Mouse (Mus musculus) kidney, adult 2 months (tissue): Measurements from ENCODE around the gene Ajm1.

ENCODE experiments used
- CTCF ChIP-seq: fragments of 200-500 bp; conservative IDR thresholded peaks from 2 replicates; pipeline ENCODE4 v1.5.1; 2011; ENCODE audit warnings: low read depth, mild to moderate bottlenecking, control low read depth, low read length, moderate library complexity, mixed read lengths; ENCODE audit not compliant: insufficient read depth, insufficient read length
- POLR2A ChIP-seq: fragments of 200-500 bp; IDR thresholded peaks from one replicate; pipeline ENCODE4 v1.6.1; 2011; ENCODE audit warnings: low read depth, low read length, control low read depth

GRCm38 (mm10) chr2:25566558-25566957 is 15.0 kb downstream of the Ajm1 start:
- TF ChIP-seq CTCF (0 out of 2 replicates have a peak, but pooled peaks have one; percentile 25), POLR2A (no peak)
